Mouse (Mus musculus) CH12.LX (cell line): ENCODE measurements around the gene Trim42. TPM values are rescaled to one million over a fixed set of nuclear protein-coding genes. Genes with fewer than 3 reads are reported as not detected.

Source experiments
- DNase-seq: peaks from one replicate; pipeline ENCODE4 v3.0.0-alpha.2; 2013; ENCODE audit errors: extremely low read depth
- H3K27ac ChIP-seq: 2 replicates; pipeline ENCODE4 v1.5.1; 2012; ENCODE audit warnings: low read depth, mild to moderate bottlenecking, control low read depth, moderate library complexity; ENCODE audit not compliant: insufficient read depth
- H3K27me3 ChIP-seq: replicated peaks from 2 replicates; pipeline ENCODE3; 2012; ENCODE audit warnings: inconsistent platforms
- H3K36me3 ChIP-seq, 2 experiments: replicated peaks in 1 of 2; 2 replicates each; pipeline versions ENCODE3 to v1.6.1; 2012; ENCODE audit warnings: inconsistent platforms in 1 of 2, low read length in 1 of 2, mild to moderate bottlenecking in 1 of 2, mixed read lengths in 1 of 2, moderate library complexity in 1 of 2; ENCODE audit not compliant: control insufficient read depth in 1 of 2, insufficient read depth in 1 of 2
- H3K4me1 ChIP-seq, 2 experiments: 2 replicates each; pipeline ENCODE4 v1.6.1; 2012; ENCODE audit warnings: inconsistent platforms in 1 of 2, moderate library complexity in 1 of 2; ENCODE audit not compliant: insufficient read depth in 2 of 2, control insufficient read depth in 1 of 2
- H3K4me2 ChIP-seq: 2 replicates; pipeline ENCODE4 v1.6.1; 2012; ENCODE audit warnings: low read depth, mild to moderate bottlenecking, control low read depth; ENCODE audit not compliant: poor library complexity, insufficient read depth, severe bottlenecking
- H3K4me3 ChIP-seq, 3 experiments: fragments of 150-350 bp in 1 of 3; sonication (generic) in 1 of 3; replicated peaks in 1 of 3; 2 replicates each; pipeline versions ENCODE3 to v1.5.1; 2011 to 2012; ENCODE audit warnings: low read depth in 2 of 3, low read length in 2 of 3, mild to moderate bottlenecking in 2 of 3, moderate library complexity in 2 of 3, control low read depth in 1 of 3, improper control_type of control experiment in 1 of 3, inconsistent platforms in 1 of 3, mixed read lengths in 1 of 3; ENCODE audit not compliant: poor library complexity in 1 of 3
- H3K79me2 ChIP-seq: replicated peaks from 2 replicates; pipeline ENCODE4 v1.6.1; 2012; ENCODE audit warnings: mild to moderate bottlenecking, moderate library complexity; ENCODE audit not compliant: control insufficient read depth, poor library complexity, insufficient read depth, severe bottlenecking; ENCODE audit errors: extremely low read depth
- H3K9ac ChIP-seq: 2 replicates; pipeline ENCODE4 v1.6.1; 2012; ENCODE audit warnings: low read depth, mild to moderate bottlenecking, control low read depth, moderate library complexity; ENCODE audit not compliant: insufficient read depth
- H3K9me3 ChIP-seq: replicated peaks from 2 replicates; pipeline ENCODE3; 2012; ENCODE audit warnings: low read length, inconsistent platforms, mixed read lengths
- BHLHE40 ChIP-seq: IDR thresholded peaks from 2 replicates; pipeline ENCODE4 v1.6.1; 2011; ENCODE audit warnings: mild to moderate bottlenecking, low read depth, low read length, improper control_type of control experiment
- CHD1 ChIP-seq: IDR thresholded peaks from 2 replicates; pipeline ENCODE4 v1.6.1; 2012; ENCODE audit warnings: low read depth, low read length, improper control_type of control experiment, inconsistent platforms
- CTCF ChIP-seq, 2 experiments: IDR thresholded peaks in 1 of 2; conservative IDR thresholded peaks in 1 of 2; 2 replicates each; pipeline ENCODE4 v1.5.1; 2011 to 2012; ENCODE audit warnings: low read depth in 2 of 2, low read length in 2 of 2, improper control_type of control experiment in 1 of 2, inconsistent platforms in 1 of 2, mild to moderate bottlenecking in 1 of 2, moderate library complexity in 1 of 2
- E2F4 ChIP-seq: IDR thresholded peaks from 2 replicates; pipeline ENCODE4 v1.6.1; 2011; ENCODE audit warnings: low read depth, low read length, improper control_type of control experiment; ENCODE audit not compliant: insufficient replicate concordance
- ELF1 ChIP-seq: IDR thresholded peaks from 2 replicates; pipeline ENCODE4 v1.6.1; 2014; ENCODE audit warnings: low read depth, mild to moderate bottlenecking, inconsistent platforms, low read length, improper control_type of control experiment
- EP300 ChIP-seq: IDR thresholded peaks from 2 replicates; pipeline ENCODE4 v1.6.1; 2011; ENCODE audit warnings: low read length, improper control_type of control experiment
- HCFC1 ChIP-seq: IDR thresholded peaks from 2 replicates; pipeline ENCODE4 v1.6.1; 2012; ENCODE audit warnings: low read depth, mild to moderate bottlenecking, inconsistent platforms, low read length, improper control_type of control experiment
- JUND ChIP-seq: conservative IDR thresholded peaks from 2 replicates; pipeline ENCODE4 v1.6.1; 2011; ENCODE audit warnings: low read depth, low read length, improper control_type of control experiment
- KAT2A ChIP-seq: IDR thresholded peaks from 2 replicates; pipeline ENCODE4 v1.6.1; 2012; ENCODE audit warnings: low read length, improper control_type of control experiment, inconsistent platforms; ENCODE audit not compliant: insufficient replicate concordance
- MAFK ChIP-seq: IDR thresholded peaks from 2 replicates; pipeline ENCODE4 v1.6.1; 2011; ENCODE audit warnings: low read length, improper control_type of control experiment; ENCODE audit not compliant: insufficient replicate concordance
- MEF2A ChIP-seq: IDR thresholded peaks from 2 replicates; pipeline ENCODE4 v1.6.1; 2014; ENCODE audit warnings: low read depth, mild to moderate bottlenecking, inconsistent platforms, low read length, improper control_type of control experiment, borderline replicate concordance
- MXI1 ChIP-seq: IDR thresholded peaks from 2 replicates; pipeline ENCODE4 v1.6.1; 2011; ENCODE audit warnings: mild to moderate bottlenecking, low read depth, low read length, improper control_type of control experiment
- MYC ChIP-seq: IDR thresholded peaks from 2 replicates; pipeline ENCODE4 v1.6.1; 2011; ENCODE audit warnings: low read depth, mild to moderate bottlenecking, improper control_type of control experiment, low read length
- NELFE ChIP-seq: IDR thresholded peaks from 2 replicates; pipeline ENCODE4 v1.6.1; 2011; ENCODE audit warnings: low read depth, low read length, improper control_type of control experiment
- NRF1 ChIP-seq: IDR thresholded peaks from 2 replicates; pipeline ENCODE4 v1.6.1; 2014; ENCODE audit warnings: low read depth, mild to moderate bottlenecking, inconsistent platforms, low read length, improper control_type of control experiment, moderate library complexity
- PAX5 ChIP-seq: IDR thresholded peaks from 2 replicates; pipeline ENCODE4 v1.6.1; 2012; ENCODE audit warnings: low read length, inconsistent platforms, mixed read lengths
- SIN3A ChIP-seq: IDR thresholded peaks from 2 replicates; pipeline ENCODE4 v1.6.1; 2012; ENCODE audit warnings: low read length, improper control_type of control experiment, inconsistent platforms
- SMC3 ChIP-seq: IDR thresholded peaks from 2 replicates; pipeline ENCODE4 v1.6.1; 2011; ENCODE audit warnings: low read depth, low read length, improper control_type of control experiment
- TCF12 ChIP-seq: IDR thresholded peaks from 2 replicates; pipeline ENCODE4 v1.6.1; 2014; ENCODE audit warnings: low read depth, mild to moderate bottlenecking, inconsistent platforms, low read length, improper control_type of control experiment
- USF2 ChIP-seq: conservative IDR thresholded peaks from 2 replicates; pipeline ENCODE4 v1.6.1; 2011; ENCODE audit warnings: low read depth, low read length, improper control_type of control experiment
- ZMIZ1 ChIP-seq: IDR thresholded peaks from 2 replicates; pipeline ENCODE4 v1.6.1; 2012; ENCODE audit warnings: low read depth, mild to moderate bottlenecking, inconsistent platforms, low read length, improper control_type of control experiment
- dilution Hi-C: fragments of 300-500 bp; cut with MboI; formaldehyde crosslinking; loops from 2 replicates; pipeline ENCODE4 v1.14.3; 2020; ENCODE audit warnings: low sequenced_read_pairs; ENCODE audit not compliant: extremely low pct_unique_long_range_greater_than_20kb, extremely low pct_ligation_motif_present
- in situ Hi-C: fragments of 300-500 bp; cut with MboI; formaldehyde crosslinking; loops from 3 replicates; pipeline ENCODE4 v1.14.3; 2019; ENCODE audit warnings: low sequenced_read_pairs, low pct_ligation_motif_present, low pct_unique_long_range_greater_than_20kb, mixed read lengths
- polyA plus RNA-seq: library from polyadenylated mRNA; unstranded; fragments of >175 nt; gene quantifications from 2 replicates; pipeline ENCODE4 v1.2.1, GENCODE M21; 2012; ENCODE audit warnings: low read depth; ENCODE audit not compliant: insufficient read length
- total RNA-seq, 2 experiments: library from RNA; depleted of rRNA; stranded (reverse); fragments of 300-350 nt in 1 of 2; fragments of >200 nt in 1 of 2; gene quantifications; 2 replicates each; pipeline ENCODE4 v1.2.3; 2012 to 2014

Trim42 gene
- total and polyA plus RNA-seq, 3 experiments, result not detected

- H3K9ac ChIP-seq, result no peak overlapping the region
- no peak overlapping the region for H3K4me2 ChIP-seq
- no peak overlapping the region for H3K4me3 ChIP-seq
- no peak overlapping the region for H3K27ac ChIP-seq
- no peaks in the 10 kb centered on the region for H3K79me2 ChIP-seq
- H3K27me3 ChIP-seq, result no peaks in the 10 kb centered on the region
- TF ChIP-seq ZMIZ1 (no peak), SMC3 (no peak), MXI1 (no peak), SIN3A (no peak), NELFE (no peak), PAX5 (no peak), EP300 (no peak), JUND (no peak), NRF1 (no peak), BHLHE40 (no peak), KAT2A (no peak), E2F4 (no peak), MEF2A (no peak), MAFK (no peak), CTCF (conservative IDR thresholded peaks at IDR 0.05 in 1 of 2, IDR thresholded peaks at IDR 0.05 in 1 of 2; ENCODE audit: low read depth in 2 of 2, low read length in 2 of 2) (no peak), MYC (no peak), HCFC1 (no peak), USF2 (no peak), CHD1 (no peak)
- peaks cover 54% of the 10 kb centered on the region for H3K9me3 ChIP-seq
- no peaks in the 10 kb centered on the region for H3K36me3 ChIP-seq
- DNase-seq, result no peak
- dilution Hi-C loops, result no loop called here
- H3K4me1 ChIP-seq, result no peaks in the 10 kb centered on the region
- in situ Hi-C loops, result no loop called here
Observed at GRCm38 (mm10) chr9:97408142-97408541, 38.4 kb upstream of the Trim42 start.

- no peaks in the 10 kb centered on the region for H3K36me3 ChIP-seq
- no peaks in the 10 kb centered on the region for H3K79me2 ChIP-seq
- TF ChIP-seq KAT2A, result no peak
- TF ChIP-seq CHD1, result no peak
- TF ChIP-seq PAX5, result no peak
- TF ChIP-seq CTCF (conservative IDR thresholded peaks at IDR 0.05 in 1 of 2, IDR thresholded peaks at IDR 0.05 in 1 of 2; ENCODE audit: low read depth in 2 of 2, low read length in 2 of 2), result no peak
- no peak for TF ChIP-seq NELFE
- TF ChIP-seq ELF1, result no peak
- TF ChIP-seq TCF12, result no peak
- H3K27me3 ChIP-seq, result no peaks in the 10 kb centered on the region
- dilution Hi-C loops, result no loop called here
- peaks cover 51% of the 10 kb centered on the region for H3K9me3 ChIP-seq
- no peaks in the 10 kb centered on the region for H3K4me1 ChIP-seq
- H3K4me3 ChIP-seq, result no peak overlapping the region
- H3K4me2 ChIP-seq, result no peak overlapping the region
- no peak for DNase-seq
- in situ Hi-C loops, result no loop called here
- H3K9ac ChIP-seq, result no peak overlapping the region
- no peak overlapping the region for H3K27ac ChIP-seq
Observed at GRCm38 (mm10) chr9:97356441-97356840, 13.3 kb downstream of the Trim42 start.
